Mouse (Mus musculus) cerebellum, adult 9-10 months (tissue): ENCODE measurements around the gene Smap2.

Experiments used
- DNase-seq: peaks from one replicate; pipeline ENCODE4 v3.0.0; 2022

The Smap2 gene

DNA sequence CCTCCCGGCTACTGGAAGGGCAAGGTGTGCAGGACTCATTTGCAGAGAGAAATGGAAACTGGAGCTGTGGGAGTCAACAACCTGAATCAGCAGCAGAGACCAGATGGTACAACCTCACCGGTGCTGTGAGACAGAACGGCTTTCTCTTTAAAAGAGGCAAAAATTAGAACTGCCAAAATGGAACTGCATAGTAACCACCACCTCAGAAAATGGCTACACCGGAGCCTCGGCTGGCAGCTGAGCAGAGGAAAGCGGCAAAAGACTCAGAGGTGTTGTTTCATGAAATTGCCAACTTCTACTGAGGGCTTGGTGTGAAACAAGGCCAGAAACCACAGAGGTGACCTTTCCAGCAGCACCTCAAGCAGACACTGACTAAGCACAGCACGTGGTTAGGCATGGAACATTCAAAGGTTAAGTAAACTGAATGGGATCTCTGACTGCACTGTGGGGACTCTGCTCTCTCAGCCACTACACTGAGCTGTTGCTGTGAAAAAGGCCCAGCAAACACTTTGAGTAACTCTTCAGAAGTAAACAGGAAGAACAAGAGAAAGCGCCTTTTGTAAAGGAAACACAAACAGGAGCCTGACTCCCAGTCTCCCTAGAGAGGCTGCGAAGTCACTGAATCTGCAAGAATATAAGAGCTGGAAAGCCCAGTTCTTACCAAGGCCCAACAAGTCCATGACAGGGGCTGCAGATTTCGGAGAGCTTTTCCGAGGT lies 42.2 kb downstream of the Smap2 start:
- DNase-seq: peak; percentile 72

DNA sequence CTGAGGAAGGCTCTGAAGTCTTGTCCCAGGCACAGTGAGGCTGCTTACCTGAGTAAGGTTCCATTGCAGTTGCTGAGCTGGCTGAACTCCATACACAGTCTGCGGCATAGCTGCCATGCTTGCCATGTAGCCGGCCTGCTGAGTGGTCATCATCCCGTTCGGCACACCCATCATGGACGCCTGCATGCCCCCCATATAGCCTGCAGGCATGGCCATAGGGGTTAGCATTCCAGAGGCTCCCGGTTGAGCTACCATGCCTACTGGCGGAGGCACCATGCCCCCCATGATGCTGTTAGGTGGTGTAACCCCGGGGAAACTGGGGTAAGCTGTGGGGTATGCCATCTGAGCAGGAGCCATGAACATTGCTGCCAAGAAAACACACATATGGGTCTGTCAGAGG lies 45.2 kb downstream of the Smap2 start:
- no peak for DNase-seq

- DNase-seq: peak; percentile 52
Measured at GRCm38 (mm10) chr4:120969382-120970146, 47.5 kb downstream of the Smap2 start.

DNA sequence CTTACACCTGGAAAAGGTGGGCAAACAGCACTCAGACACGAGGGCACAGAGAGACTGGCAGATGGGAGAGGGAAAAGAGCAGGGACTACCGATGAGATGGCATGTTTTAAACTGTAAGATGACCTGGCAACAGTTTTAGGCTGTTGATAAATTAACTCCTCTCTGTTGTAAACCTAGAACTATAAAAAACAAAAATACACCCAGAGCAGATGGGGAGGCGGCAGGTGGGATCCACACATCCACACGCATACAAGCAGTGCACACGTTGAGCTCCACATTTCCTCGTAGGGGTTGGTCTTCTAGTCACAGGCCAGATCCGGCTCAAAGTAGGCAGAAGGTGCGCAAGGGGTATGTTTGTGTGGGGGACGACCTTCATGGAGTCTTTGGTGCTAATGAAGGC lies 48.6 kb downstream of the Smap2 start:
- DNase-seq: peak; percentile 63

DNA sequence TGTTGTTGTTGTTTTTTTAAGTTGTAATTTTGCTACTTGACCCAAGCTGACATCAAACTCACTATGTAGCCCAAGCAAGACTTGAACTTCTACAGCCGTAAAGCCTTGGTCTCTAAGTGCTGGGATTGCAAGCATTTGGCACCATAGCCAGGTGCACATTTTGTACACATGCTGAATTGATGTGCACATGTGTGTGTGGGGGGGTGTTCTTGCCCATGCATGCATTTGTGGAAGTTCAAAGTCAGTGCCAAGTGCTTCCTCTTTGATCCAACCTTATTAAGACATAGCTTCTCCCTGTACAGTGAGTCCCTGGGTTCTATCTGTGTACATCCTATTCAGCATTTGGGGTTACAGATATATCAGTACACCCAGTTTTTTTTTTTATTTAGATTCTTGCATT lies 61.5 kb downstream of the Smap2 start:
- DNase-seq: no peak

DNA sequence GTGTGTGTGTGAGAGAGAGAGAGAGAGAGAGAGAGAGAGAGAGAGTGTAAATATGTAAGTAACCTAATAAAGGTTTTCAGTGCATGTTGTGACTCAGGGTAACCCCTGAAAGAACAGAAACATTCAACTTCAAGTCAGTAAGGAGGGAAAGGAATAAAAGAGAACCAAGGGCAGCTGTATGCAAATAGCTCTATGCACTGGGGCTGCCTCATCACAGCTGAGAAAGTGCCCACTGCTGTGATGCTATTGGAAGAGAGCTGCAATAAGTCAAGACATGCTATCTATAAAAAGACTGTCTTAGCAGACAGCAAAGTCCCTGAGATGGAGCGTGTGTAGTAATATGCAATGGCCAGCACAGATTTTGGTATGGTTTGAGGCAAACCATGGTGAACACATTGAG lies 63.4 kb downstream of the Smap2 start:
- DNase-seq: no peak

DNA sequence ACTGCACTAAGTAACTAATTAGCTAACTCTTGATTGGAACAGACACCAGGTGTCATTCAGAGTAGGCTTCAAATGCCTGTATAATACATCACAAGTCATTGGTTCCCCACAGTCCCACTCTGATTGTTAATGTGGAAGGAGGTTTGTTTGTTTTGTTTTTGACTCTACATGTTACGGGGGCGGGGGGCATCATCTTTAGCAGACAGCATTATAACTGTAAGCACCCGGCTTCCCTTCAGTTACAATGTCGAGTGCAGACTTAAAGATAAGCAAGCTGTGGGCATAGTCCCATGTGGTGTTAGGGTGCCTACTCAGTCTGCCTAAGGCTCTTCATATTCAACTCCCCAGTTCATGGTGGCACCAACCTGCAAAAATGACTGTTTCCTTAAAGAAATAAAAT lies 64.0 kb downstream of the Smap2 start:
- no peak for DNase-seq

DNA sequence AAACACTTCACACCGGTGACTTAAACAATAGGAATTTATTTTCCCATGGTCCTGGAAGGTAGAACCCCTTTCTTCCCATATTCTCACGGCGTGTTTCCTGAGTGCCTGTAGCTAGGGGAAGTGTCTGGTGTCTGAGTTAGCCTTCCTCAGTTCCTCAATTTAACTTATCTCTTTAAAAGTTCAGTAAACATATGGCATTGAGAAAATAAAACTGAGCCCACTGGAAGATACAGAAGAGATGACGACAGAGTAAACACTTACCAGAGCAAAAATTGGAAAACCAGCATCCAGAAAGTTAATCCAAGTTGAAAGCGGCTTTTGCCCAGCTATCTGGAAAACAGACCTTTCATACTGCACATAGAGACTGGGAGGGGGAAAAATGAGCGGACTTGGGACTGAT lies 64.9 kb downstream of the Smap2 start:
- DNase-seq: no peak

DNA sequence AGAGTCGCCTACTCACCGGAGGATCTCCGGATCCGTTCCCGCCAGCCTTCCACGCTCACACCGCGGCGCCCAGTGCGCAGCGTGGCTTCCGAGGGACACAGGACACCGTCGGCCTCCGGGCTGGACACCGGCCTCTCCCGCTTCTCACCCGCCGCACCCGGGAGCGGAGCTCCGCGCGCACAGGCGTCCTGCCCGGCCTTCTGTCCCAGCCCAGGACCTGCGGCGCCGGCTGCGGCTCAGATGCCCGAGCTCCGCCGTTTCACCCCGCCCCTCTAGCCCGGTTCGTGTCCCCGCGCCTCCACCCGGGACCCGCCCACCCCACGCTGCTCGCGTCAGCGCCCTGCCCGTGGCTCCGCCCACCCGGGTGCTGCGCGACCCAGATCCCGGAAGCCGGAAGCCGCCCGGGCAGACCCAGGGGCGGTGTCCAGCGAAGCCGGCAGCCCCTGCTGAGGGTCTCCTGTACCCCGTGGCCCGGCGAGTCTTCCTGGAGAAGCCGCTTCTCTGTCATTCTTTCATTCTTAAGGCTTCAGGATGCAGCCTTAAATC lies 65.5 kb downstream of the Smap2 start, which contains the start of gene Zfp69:
Gene Zfp69 (minus strand): TSS at position 272 of the 546 bp plus-strand sequence.
- peak; percentile 86 for DNase-seq

- no peak for DNase-seq
Measured at GRCm38 (mm10) chr4:120950763-120951427, 66.2 kb downstream of the Smap2 start.

DNA sequence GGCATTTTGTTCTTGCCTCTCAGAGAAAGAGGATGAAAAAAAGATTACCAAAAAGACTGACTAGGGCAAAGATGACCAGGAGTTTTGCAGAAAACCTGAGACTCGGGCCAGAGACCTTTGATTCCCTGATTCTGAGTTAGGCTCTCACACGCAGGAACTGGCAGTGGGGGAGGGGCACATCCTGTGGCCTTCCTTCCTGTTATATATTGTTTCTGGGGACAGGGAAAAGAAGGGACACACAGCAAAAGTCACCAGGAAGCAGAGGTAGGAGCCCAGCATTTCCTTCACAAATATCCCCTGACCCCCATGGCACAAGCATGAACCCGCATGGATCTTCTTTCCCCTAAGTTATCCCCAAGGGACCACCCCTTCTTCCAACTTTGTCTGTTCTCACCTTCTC lies 68.1 kb downstream of the Smap2 start:
- no peak for DNase-seq

DNA sequence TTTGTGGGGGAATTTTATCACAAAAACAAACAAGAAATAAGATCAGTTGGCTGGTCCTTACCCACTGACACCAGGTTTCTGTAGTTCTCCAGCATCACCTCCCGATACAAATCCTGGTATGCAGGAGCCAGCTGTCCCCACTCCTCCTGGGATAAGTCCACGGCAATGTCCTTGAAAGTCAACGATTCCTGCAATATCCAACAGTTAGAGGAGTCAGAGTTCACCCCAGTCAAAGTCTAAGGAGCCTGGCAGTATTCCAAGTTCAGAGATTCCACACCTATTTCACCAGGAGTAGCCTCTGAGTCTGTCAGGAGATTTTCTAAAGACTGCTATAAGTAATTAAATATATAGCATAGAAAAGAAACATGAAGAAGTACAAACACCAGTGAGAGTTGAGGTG lies 82.0 kb downstream of the Smap2 start:
- DNase-seq: no peak

- DNase-seq: no peak
Measured at GRCm38 (mm10) chr4:120930736-120931135, 86.3 kb downstream of the Smap2 start.

- no peak for DNase-seq
Measured at GRCm38 (mm10) chr4:120928686-120929085, 88.4 kb downstream of the Smap2 start.

- peak; percentile 54 for DNase-seq
Measured at GRCm38 (mm10) chr4:120925386-120925785, 91.7 kb downstream of the Smap2 start.

DNA sequence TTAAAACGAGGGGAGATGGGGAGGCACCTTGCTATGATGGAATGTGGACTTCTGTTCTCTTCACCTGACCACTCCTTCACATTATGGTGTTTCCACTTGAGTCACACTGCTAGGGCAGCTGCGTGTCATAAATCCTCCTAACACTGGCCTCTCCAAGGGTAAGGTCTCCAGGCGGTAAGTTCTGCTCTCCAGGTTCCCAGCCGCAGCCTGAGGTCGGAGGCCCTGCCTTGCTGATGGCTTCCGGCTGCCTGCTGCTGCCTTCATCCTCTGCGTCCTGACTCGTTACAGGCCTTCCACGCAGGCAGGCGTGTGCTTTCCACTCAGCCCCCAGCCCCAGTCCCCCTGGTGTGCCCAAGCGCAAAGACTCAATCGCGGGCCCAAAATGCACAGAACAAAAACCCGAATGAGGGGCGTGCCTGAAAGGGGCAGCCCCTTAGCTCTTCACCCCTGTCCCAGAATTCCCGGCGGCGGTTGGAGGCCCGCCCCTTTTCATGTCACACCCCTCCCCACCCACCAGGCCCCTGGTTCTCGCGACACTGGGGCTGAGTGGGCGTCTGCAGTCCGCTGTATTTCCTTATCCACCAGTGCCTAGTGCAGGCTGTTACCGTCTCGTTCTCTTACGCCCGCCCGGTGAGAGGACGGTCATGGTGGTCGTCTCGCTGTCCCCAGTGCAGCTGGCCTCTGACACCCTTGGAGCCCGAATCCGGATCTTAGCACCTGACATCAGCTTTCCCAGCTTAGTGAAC lies 92.3 kb downstream of the Smap2 start, which contains the start of gene Exo5:
Gene Exo5 (minus strand): TSS at position 464 of the 746 bp plus-strand sequence.
- DNase-seq: peak; percentile 79

DNA sequence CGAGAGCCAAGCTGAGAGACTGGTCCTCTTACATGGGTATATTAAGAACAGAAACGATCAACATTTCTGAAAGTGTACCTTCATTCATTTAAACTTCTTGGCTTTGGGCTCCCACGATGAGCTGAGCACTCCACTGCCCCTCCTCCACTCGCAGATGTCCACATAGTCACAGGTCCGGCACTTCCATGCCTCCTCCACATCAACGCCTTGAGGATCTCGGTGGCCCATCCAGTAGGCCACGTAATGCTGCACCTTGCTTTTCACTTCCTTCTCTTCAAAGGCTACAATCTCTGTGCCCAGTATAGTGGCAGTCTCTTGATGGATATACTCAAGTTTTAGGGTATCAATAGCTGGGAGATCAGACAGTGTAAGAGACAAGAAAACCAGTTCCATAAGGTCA lies 95.6 kb downstream of the Smap2 start:
- no peak for DNase-seq
